Mouse (Mus musculus) ovary, postnatal 10 days (tissue): ENCODE measurements around the gene Actr6.
"Not testable (repeated sequence)": the region's sequence is repeated elsewhere in the genome, so short reads cannot be mapped to it uniquely, and the experiment has no call there.

ENCODE experiments used
- DNase-seq: peaks from one replicate; pipeline ENCODE4 v3.0.0; 2022; ENCODE audit warnings: low spot score

The Actr6 gene

GRCm38 (mm10) chr10:89737887-89738286, 5.8 kb upstream of the Actr6 start:
- DNase-seq: no peak

- no peak for DNase-seq
Observed at GRCm38 (mm10) chr10:89737092-89737491, 5.0 kb upstream of the Actr6 start.

GRCm38 (mm10) chr10:89731341-89731740, 754 bp downstream of the Actr6 start:
- DNase-seq: no peak

GRCm38 (mm10) chr10:89730386-89730785, 1.7 kb downstream of the Actr6 start:
- DNase-seq: no peak

- no peak for DNase-seq
Observed at GRCm38 (mm10) chr10:89722247-89723195, 9.6 kb downstream of the Actr6 start.

- no peak for DNase-seq
Observed at GRCm38 (mm10) chr10:89720796-89721195, 11.3 kb downstream of the Actr6 start.

- DNase-seq: no peak
Observed at GRCm38 (mm10) chr10:89720252-89720651, 11.8 kb downstream of the Actr6 start.

- DNase-seq: no peak
Observed at GRCm38 (mm10) chr10:89714910-89715309, 17.2 kb downstream of the Actr6 start.

- DNase-seq: no peak
Observed at GRCm38 (mm10) chr10:89708720-89709119, 23.4 kb downstream of the Actr6 start.

GRCm38 (mm10) chr10:89707397-89707796, 24.7 kb downstream of the Actr6 start:
- DNase-seq: no peak

- DNase-seq: no peak
Observed at GRCm38 (mm10) chr10:89703042-89703441, 29.1 kb downstream of the Actr6 start.

- no peak for DNase-seq
Observed at GRCm38 (mm10) chr10:89697956-89698355, 34.1 kb downstream of the Actr6 start.

GRCm38 (mm10) chr10:89696270-89696669, 35.8 kb downstream of the Actr6 start:
- DNase-seq: not testable (repeated sequence)

- DNase-seq: no peak
Observed at GRCm38 (mm10) chr10:89695194-89695911, 36.7 kb downstream of the Actr6 start.

GRCm38 (mm10) chr10:89690021-89690420, 42.1 kb downstream of the Actr6 start:
- DNase-seq: no peak

GRCm38 (mm10) chr10:89687455-89687854, 44.6 kb downstream of the Actr6 start:
- DNase-seq: no peak

GRCm38 (mm10) chr10:89686139-89686808, 45.8 kb downstream of the Actr6 start, which contains the start of gene Scyl2:
TSS of gene Scyl2 (minus strand) at chr10:89686285.
- peak; percentile 78 for DNase-seq

GRCm38 (mm10) chr10:89685391-89686138, 46.5 kb downstream of the Actr6 start:
- no peak for DNase-seq

- no peak for DNase-seq
Observed at GRCm38 (mm10) chr10:89682961-89683360, 49.1 kb downstream of the Actr6 start.

GRCm38 (mm10) chr10:89682157-89682556, 49.9 kb downstream of the Actr6 start:
- DNase-seq: no peak

GRCm38 (mm10) chr10:89681706-89682105, 50.4 kb downstream of the Actr6 start:
- DNase-seq: no peak

GRCm38 (mm10) chr10:89680517-89680916, 51.6 kb downstream of the Actr6 start:
- no peak for DNase-seq
